Mouse (Mus musculus) liver, adult (tissue): ENCODE data around the gene Atxn7l1.

Experiments used
- GATA4 ChIP-seq: IDR thresholded peaks from 2 replicates; pipeline ENCODE4 v1.6.1; 2014; ENCODE audit warnings: mild to moderate bottlenecking, low read length; ENCODE audit not compliant: insufficient replicate concordance

The Atxn7l1 gene

GRCm38 (mm10) chr12:33139083-33139482 is 8.4 kb upstream of the Atxn7l1 start:
- TF ChIP-seq GATA4 = no peak

GRCm38 (mm10) chr12:33144456-33144855 is 3.0 kb upstream of the Atxn7l1 start:
- TF ChIP-seq GATA4 = no peak

- TF ChIP-seq GATA4 = no peak
Measured at GRCm38 (mm10) chr12:33146622-33147433, 665 bp upstream of the Atxn7l1 start.

- no peak for TF ChIP-seq GATA4
Measured at GRCm38 (mm10) chr12:33149544-33150190, 2.2 kb downstream of the Atxn7l1 start.

GRCm38 (mm10) chr12:33153131-33153530 is 5.6 kb downstream of the Atxn7l1 start:
- TF ChIP-seq GATA4 = no peak

GRCm38 (mm10) chr12:33153850-33154249 is 6.4 kb downstream of the Atxn7l1 start:
- TF ChIP-seq GATA4 = no peak

- TF ChIP-seq GATA4 = no peak
Measured at GRCm38 (mm10) chr12:33154732-33155131, 7.2 kb downstream of the Atxn7l1 start.

GRCm38 (mm10) chr12:33156334-33157018 is 9.0 kb downstream of the Atxn7l1 start:
- TF ChIP-seq GATA4 = no peak

- TF ChIP-seq GATA4 = no peak
Measured at GRCm38 (mm10) chr12:33158256-33158655, 10.8 kb downstream of the Atxn7l1 start.

- no peak for TF ChIP-seq GATA4
Measured at GRCm38 (mm10) chr12:33160406-33160805, 12.9 kb downstream of the Atxn7l1 start.

- TF ChIP-seq GATA4 = no peak
Measured at GRCm38 (mm10) chr12:33162541-33162940, 15.0 kb downstream of the Atxn7l1 start.

- no peak for TF ChIP-seq GATA4
Measured at GRCm38 (mm10) chr12:33166712-33167111, 19.2 kb downstream of the Atxn7l1 start.

- no peak for TF ChIP-seq GATA4
Measured at GRCm38 (mm10) chr12:33167545-33167944, 20.1 kb downstream of the Atxn7l1 start.

GRCm38 (mm10) chr12:33168491-33168890 is 21.0 kb downstream of the Atxn7l1 start:
- no peak for TF ChIP-seq GATA4

- TF ChIP-seq GATA4 = no peak
Measured at GRCm38 (mm10) chr12:33169777-33170494, 22.4 kb downstream of the Atxn7l1 start.
